Mouse (Mus musculus) stomach, embryonic 14.5 days (tissue): ENCODE measurements around the gene Stat5a. TPM values are rescaled to one million over a fixed set of nuclear protein-coding genes. Genes with fewer than 3 reads are reported as not detected.

Source experiments
- ATAC-seq: fragments of 200-750 bp; cut with Nextera tagmentation; 2 replicates; pipeline ENCODE4 v1.8.0; 2017; ENCODE audit warnings: low read depth, moderate TSS enrichment; ENCODE audit not compliant: insufficient number of reproducible peaks, insufficient read depth, low FRiP score
- H3K27ac ChIP-seq: fragments of 300-500 bp; sonication (generic); 2 replicates; pipeline ENCODE4 v1.5.1; 2014; ENCODE audit warnings: mild to moderate bottlenecking, low read length, moderate library complexity, mixed read lengths
- H3K27me3 ChIP-seq: fragments of 300-500 bp; sonication (generic); 2 replicates; pipeline ENCODE4 v1.6.1; 2014; ENCODE audit warnings: low read length, control low read depth, mixed read lengths; ENCODE audit not compliant: control insufficient read depth, insufficient read depth
- H3K36me3 ChIP-seq: fragments of 300-500 bp; sonication (generic); 2 replicates; pipeline ENCODE4 v1.6.1; 2014; ENCODE audit warnings: mild to moderate bottlenecking, control low read depth, low read length, moderate library complexity, mixed read lengths; ENCODE audit not compliant: control insufficient read depth, insufficient read depth
- H3K4me1 ChIP-seq: fragments of 300-500 bp; sonication (generic); 2 replicates; pipeline ENCODE4 v1.6.1; 2014; ENCODE audit warnings: low read length, control low read depth, mixed read lengths; ENCODE audit not compliant: control insufficient read depth, insufficient read depth
- H3K4me2 ChIP-seq: fragments of 300-500 bp; sonication (generic); replicated peaks from 2 replicates; pipeline ENCODE4 v1.6.1; 2014; ENCODE audit warnings: low read depth, low read length, control low read depth
- H3K4me3 ChIP-seq: fragments of 300-500 bp; sonication (generic); 2 replicates; pipeline ENCODE4 v1.5.1; 2014; ENCODE audit warnings: low read depth, low read length, control low read depth
- H3K9ac ChIP-seq: fragments of 300-500 bp; sonication (generic); replicated peaks from 2 replicates; pipeline ENCODE4 v1.6.1; 2014; ENCODE audit warnings: low read depth, mild to moderate bottlenecking, control low read depth, low read length, moderate library complexity, mixed read lengths
- H3K9me3 ChIP-seq: fragments of 300-500 bp; sonication (generic); 2 replicates; pipeline ENCODE4 v1.6.1; 2016; ENCODE audit warnings: low read depth, low read length, control low read depth; ENCODE audit not compliant: control insufficient read depth
- WGBS: fragments of 180-500 bp; shearing (Covaris S2); extraction: QIAGEN DNeasy Blood & Tissue Kit; methylation state at CpG from one replicate; pipeline ENCODE4 v1.1.7; 2014; 5-methylcytosine and 5-hydroxymethylcytosine counted together
- polyA plus RNA-seq: library from polyadenylated mRNA; unstranded; fragments of >200 nt; fragmentation: Nextera tagmentation; extraction: Ambion mirVana; gene quantifications from 2 replicates; pipeline ENCODE4 v1.2.1, GENCODE M21; 2014

The Stat5a gene
- polyA plus RNA-seq, 1 experiment from 2014 or later, result 7.3 TPM

DNA sequence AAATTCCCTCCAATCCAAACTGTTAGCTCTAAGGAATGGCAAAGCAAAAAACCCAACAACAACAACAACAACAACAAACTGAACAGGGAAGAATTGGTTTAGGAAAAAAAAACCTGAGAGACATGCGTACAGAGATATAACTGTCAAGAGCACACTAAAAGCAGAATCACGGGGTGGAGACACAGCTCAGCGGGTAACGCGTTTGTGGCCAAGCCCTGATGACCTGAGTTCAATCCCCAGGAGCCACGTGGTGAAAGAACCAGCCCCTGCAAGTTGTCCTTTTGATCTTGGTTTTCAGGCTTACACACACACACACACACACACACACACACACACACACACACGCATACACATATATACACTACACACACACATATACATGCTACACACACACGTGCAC is 40.1 kb upstream of the Stat5a start:
- Histone ChIP-seq H3K4me1 (peaks cover 10% of the 10 kb centered on the region; the same call in 1 of the 2 replicates), H3K36me3 (no peaks in the 10 kb centered on the region), H3K4me3 (no peak overlapping the region), H3K27me3 (no peaks in the 10 kb centered on the region), H3K9me3 (no peaks in the 10 kb centered on the region), H3K4me2 (no peak overlapping the region), H3K9ac (no peak overlapping the region), H3K27ac (no peak overlapping the region)
- no peak for ATAC-seq
- WGBS, result 79% methylated on average over 8 of the region's 8 CpGs

GRCm38 (mm10) chr11:100819626-100820025 is 39.5 kb upstream of the Stat5a start:
- H3K9me3 ChIP-seq, result no peaks in the 10 kb centered on the region
- WGBS, result 87% methylated on average over 16 of the region's 16 CpGs

GRCm38 (mm10) chr11:100820047-100820446 is 39.1 kb upstream of the Stat5a start:
- Histone ChIP-seq H3K36me3 (no peaks in the 10 kb centered on the region), H3K27me3 (no peaks in the 10 kb centered on the region), H3K27ac (no peak overlapping the region), H3K4me3 (no peak overlapping the region), H3K4me2 (no peak overlapping the region), H3K4me1 (peaks cover 10% of the 10 kb centered on the region; the same call in 1 of the 2 replicates), H3K9ac (no peak overlapping the region), H3K9me3 (no peaks in the 10 kb centered on the region)
- ATAC-seq, result no peak
- 89% methylated on average over 8 of the region's 8 CpGs for WGBS

More at GRCm38 (mm10) chr11:100819626-100820025, 39.5 kb upstream of the Stat5a start:
- Histone ChIP-seq H3K9ac (no peak overlapping the region), H3K4me1 (peaks cover 10% of the 10 kb centered on the region; the same call in 1 of the 2 replicates), H3K4me3 (no peak overlapping the region), H3K4me2 (no peak overlapping the region), H3K27me3 (no peaks in the 10 kb centered on the region), H3K27ac (no peak overlapping the region), H3K36me3 (no peaks in the 10 kb centered on the region)
- ATAC-seq, result no peak

GRCm38 (mm10) chr11:100821605-100822220 is 37.4 kb upstream of the Stat5a start:
- no peak overlapping the region for H3K4me2 ChIP-seq
- H3K36me3 ChIP-seq, result no peaks in the 10 kb centered on the region
- no peak overlapping the region for H3K27ac ChIP-seq
- H3K9ac ChIP-seq, result no peak overlapping the region
- ATAC-seq, result no peak
- WGBS, result 90% methylated on average over 13 of the region's 13 CpGs
- no peak overlapping the region for H3K4me3 ChIP-seq
- peaks cover 6% of the 10 kb centered on the region; the same call in 1 of the 2 replicates for H3K4me1 ChIP-seq
- no peaks in the 10 kb centered on the region for H3K27me3 ChIP-seq
- no peaks in the 10 kb centered on the region for H3K9me3 ChIP-seq

GRCm38 (mm10) chr11:100822365-100822764 is 36.8 kb upstream of the Stat5a start:
- Histone ChIP-seq H3K9ac (no peak overlapping the region), H3K27me3 (no peaks in the 10 kb centered on the region), H3K4me2 (no peak overlapping the region), H3K27ac (no peak overlapping the region), H3K9me3 (no peaks in the 10 kb centered on the region), H3K4me3 (no peak overlapping the region), H3K4me1 (no peaks in the 10 kb centered on the region), H3K36me3 (no peaks in the 10 kb centered on the region)
- WGBS, result 66% methylated on average over 12 of the region's 12 CpGs
- no peak for ATAC-seq

DNA sequence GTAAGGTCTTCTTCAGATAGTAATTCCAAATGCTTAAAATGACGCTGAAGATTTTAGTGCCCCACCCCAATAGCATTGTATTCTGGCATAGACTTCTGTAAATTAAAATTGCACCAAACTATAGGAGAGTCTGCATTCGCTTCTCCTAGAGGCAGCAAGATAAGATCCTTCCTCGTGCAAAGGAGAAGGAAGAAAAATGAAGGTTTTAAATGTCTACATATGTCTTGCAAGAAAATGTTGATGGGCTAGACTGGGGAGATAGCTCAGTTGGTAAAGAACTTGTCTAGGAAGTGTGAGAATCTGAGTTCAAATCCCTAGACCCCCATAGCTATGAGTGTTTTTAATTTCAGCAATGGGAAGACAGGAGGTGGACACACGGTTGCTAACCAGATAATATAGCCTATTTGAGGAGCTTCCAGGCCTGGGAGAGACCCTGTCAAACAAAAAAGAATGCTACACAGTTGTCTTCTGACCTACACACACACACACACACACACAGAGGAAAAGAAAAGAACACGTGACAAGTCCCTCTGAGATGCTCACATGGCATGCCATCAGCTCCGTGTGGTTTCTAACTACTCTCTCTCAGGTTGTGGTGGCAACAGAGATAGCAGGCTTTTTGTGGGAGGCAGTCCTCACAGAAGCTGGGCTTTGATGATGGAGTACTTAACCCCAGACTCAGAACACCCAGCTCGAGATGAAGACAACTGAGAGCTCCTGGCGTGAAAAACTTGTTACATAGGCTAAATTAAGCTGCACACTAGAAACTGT is 35.4 kb upstream of the Stat5a start:
- Histone ChIP-seq H3K4me2 (no peak overlapping the region), H3K4me3 (no peak overlapping the region), H3K4me1 (no peaks in the 10 kb centered on the region), H3K9me3 (no peaks in the 10 kb centered on the region), H3K9ac (no peak overlapping the region), H3K36me3 (no peaks in the 10 kb centered on the region), H3K27me3 (no peaks in the 10 kb centered on the region), H3K27ac (no peak overlapping the region)
- 73% methylated on average over 8 of the region's 8 CpGs for WGBS
- ATAC-seq, result no peak

- no peaks in the 10 kb centered on the region for H3K4me1 ChIP-seq
- H3K9ac ChIP-seq, result no peak overlapping the region
- no peak overlapping the region for H3K4me3 ChIP-seq
- no peak overlapping the region for H3K4me2 ChIP-seq
- WGBS, result 79% methylated on average over 7 of the region's 7 CpGs
- ATAC-seq, result no peak
- no peaks in the 10 kb centered on the region for H3K27me3 ChIP-seq
- no peaks in the 10 kb centered on the region for H3K9me3 ChIP-seq
- no peaks in the 10 kb centered on the region for H3K36me3 ChIP-seq
- H3K27ac ChIP-seq, result no peak overlapping the region
These were observed 34.7 kb upstream of the Stat5a start for GRCm38 (mm10) chr11:100824496-100824895.

GRCm38 (mm10) chr11:100825451-100825850 is 33.7 kb upstream of the Stat5a start:
- H3K4me1 ChIP-seq, result no peaks in the 10 kb centered on the region
- H3K27me3 ChIP-seq, result no peaks in the 10 kb centered on the region
- no peak overlapping the region for H3K4me2 ChIP-seq
- no peaks in the 10 kb centered on the region for H3K9me3 ChIP-seq
- no peaks in the 10 kb centered on the region for H3K36me3 ChIP-seq
- 83% methylated on average over 9 of the region's 9 CpGs for WGBS
- H3K9ac ChIP-seq, result no peak overlapping the region
- no peak for ATAC-seq
- no peak overlapping the region for H3K27ac ChIP-seq
- H3K4me3 ChIP-seq, result no peak overlapping the region
